Mouse (Mus musculus) cerebellum, adult 2 months (tissue): ENCODE measurements around the gene Gm44511.
"Not testable (repeated sequence)": the region's sequence is repeated elsewhere in the genome, so short reads cannot be mapped to it uniquely, and the experiment has no call there.

Experiments
- CTCF ChIP-seq: fragments of 200-500 bp; IDR thresholded peaks from 2 replicates; pipeline ENCODE4 v1.5.1; 2011; ENCODE audit warnings: low read depth, mild to moderate bottlenecking, control low read depth, low read length, moderate library complexity, borderline replicate concordance; ENCODE audit not compliant: insufficient read depth
- POLR2A ChIP-seq: fragments of 200-500 bp; IDR thresholded peaks from 2 replicates; pipeline ENCODE4 v1.6.1; 2011; ENCODE audit warnings: low read length, control low read depth, borderline replicate concordance; ENCODE audit not compliant: insufficient read depth

GRCm38 (mm10) chr6:128766486-128767254, 59.4 kb downstream of the Gm44511 start:
- peak; percentile 55; the same call in 1 of the 2 replicates for TF ChIP-seq CTCF
- not testable (repeated sequence) for TF ChIP-seq POLR2A
